Mouse (Mus musculus) frontal cortex, adult (tissue): ENCODE results near the gene Tulp2.

Experiments
- ATAC-seq: cut with Nextera tagmentation; 2 replicates; pipeline ENCODE4 v1.9.2; 2017; ENCODE audit warnings: mild to moderate bottlenecking, moderate library complexity, mixed read lengths; ENCODE audit not compliant: low TSS enrichment

The Tulp2 gene

DNA sequence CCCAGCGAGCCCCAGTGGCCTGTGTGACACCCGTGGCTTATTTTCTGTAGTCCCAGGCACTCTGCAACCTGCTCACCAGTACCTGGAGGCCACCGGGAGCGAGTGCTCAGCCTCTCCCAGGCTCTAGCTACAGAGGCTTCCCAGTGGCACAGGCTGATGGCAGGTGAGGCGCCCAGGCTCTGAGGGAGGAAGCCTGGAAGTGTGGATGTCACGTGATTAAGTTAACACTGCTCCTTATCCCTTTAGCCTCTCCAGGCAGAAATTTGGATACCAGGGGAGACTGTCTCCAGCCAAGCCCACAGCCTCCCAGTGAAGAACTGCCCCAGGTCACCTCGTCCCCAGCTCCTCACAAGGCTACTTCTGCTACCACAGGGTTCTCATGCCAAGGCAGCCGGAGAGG is 71.8 kb downstream of the Tulp2 start:
- no peak for ATAC-seq

DNA sequence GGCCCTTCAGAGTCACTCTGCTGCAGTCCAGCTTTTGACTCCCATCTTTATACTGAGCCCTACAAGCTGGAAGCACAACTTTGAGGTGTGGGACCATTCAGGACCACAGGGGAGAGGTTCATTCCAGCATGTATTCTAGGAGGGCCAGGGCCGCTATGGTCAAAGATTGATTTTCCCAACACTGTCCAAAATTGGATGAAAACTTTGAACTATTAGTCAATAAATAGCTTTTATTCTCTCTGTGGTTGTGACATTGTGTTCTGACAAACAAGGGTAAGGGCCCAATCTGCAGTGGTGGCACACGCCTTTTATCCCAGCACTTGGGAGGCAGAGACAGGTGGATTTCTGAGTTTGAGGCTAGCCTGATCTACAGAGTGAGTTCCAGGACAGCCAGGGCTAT is 72.3 kb downstream of the Tulp2 start:
- ATAC-seq: no peak

DNA sequence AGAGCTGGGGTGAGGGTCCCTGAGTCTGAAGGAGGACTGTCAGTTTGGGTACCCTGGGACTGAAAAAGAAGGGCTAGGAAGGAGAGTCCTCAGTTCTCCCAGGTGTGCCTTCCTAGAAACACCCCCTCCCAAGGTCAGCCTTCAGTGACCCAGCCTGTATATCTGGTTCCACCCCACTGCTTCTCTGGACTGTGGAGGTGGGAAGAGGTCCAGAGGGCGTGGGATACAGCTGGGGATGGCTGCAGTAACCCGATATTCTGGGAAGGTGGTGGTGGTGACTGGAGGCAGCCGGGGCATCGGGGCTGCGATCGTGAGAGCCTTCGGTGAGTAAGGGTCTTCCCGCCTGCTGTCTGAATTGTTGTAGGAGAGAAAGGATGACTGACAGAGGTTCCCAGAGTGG is 73.1 kb downstream of the Tulp2 start, which contains the start of gene Hsd17b14:
Gene Hsd17b14, plus strand, starts transcription at position 150 of the 400 bp plus-strand sequence.
- ATAC-seq: no peak

DNA sequence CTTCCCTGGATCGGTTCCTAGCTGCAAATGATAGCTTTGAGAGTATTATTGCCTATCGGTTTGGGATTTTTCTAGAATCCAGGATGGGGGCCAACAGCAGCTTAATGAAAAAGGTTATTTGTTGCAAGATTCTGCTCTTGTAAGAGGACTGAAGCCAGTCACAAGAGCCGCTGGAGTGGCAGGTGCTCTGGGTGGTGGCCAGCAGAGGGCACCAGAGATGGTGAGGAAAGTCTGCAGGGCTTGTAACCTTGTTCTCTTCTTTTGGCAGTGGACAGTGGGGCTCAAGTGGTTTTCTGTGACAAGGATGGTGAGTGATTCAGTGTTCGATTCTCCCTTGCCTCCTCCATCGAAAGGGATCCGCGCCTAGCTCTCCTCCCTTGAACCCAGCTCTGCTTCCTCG is 74.1 kb downstream of the Tulp2 start:
- peak; percentile 73; the same call in 1 of the 2 replicates for ATAC-seq

DNA sequence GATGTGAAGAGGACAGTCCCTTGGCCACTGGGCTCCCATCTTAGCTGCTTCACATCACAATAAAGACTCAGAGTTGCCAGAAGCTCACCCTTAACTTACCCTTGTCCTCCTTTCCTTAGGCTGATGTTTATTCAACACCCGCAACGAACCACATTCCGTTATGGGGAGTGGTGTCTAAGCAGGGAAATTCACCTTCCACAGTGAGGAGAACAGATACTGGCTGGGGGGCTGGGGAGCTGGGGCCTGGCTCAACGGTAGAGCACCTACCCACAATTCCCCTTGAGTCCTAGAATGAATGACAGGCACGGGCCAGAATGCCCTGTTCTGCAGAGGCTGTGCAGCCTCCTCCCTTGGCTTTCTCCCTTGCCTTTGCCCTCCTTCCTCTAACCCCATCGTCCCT is 77.2 kb downstream of the Tulp2 start:
- ATAC-seq: no peak

DNA sequence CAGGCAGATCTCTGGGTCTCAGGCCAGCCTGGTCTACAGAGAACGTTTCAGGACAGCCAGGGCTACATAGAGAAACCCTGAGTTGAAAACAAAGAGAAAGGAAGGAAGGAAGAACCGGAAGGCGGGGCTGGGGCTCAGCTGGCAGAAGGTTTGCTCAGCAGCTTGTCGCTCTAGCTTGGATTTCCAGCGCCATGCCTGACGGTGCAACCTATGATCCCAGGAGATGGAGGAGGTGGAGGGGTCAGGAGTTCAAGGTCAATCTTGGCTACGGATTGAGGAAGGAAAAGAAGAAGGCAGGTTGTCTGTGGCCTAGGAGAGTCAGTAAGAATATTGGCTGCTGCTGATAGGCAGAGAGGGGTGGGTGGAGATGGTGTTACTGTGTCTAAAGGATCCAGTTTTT is 78.6 kb downstream of the Tulp2 start:
- ATAC-seq: no peak

DNA sequence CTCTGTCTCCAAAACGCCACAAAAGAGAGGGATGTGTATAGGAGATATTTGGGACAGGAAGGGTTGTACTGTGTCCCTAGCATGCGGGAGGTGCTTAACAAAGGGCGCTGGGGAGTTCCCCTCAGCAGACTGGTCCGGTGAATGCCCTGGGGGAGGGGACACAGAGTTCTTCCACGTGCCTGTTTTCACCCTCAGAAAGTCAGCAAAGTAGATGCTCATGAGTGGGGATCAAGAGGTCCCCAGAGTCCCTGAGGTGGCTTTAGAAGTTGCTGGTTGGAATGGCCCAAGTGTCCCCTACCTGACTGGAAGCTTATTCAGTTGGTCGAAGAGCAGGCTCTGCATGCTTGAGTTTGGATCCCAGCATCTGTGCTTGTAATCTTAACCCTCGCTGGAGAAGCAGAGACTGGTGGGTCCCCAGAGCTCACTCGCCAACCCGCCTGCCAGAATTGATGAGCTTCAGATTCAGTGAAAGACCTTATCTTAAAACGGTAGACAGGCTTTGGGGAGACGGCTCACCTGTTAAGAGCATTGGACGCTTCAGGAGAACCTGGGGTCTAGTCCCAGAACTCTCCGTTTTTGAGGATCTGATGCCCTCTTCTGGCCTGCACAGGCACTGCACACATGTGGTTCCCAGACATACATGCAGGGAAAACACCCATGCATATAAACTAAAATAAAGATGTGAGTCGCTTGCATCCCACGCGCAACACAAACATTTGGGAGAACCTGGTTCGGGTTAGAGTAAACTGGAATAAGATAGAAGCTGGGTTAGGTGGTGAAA is 79.4 kb downstream of the Tulp2 start:
- peak; percentile 69; the same call in 1 of the 2 replicates for ATAC-seq

DNA sequence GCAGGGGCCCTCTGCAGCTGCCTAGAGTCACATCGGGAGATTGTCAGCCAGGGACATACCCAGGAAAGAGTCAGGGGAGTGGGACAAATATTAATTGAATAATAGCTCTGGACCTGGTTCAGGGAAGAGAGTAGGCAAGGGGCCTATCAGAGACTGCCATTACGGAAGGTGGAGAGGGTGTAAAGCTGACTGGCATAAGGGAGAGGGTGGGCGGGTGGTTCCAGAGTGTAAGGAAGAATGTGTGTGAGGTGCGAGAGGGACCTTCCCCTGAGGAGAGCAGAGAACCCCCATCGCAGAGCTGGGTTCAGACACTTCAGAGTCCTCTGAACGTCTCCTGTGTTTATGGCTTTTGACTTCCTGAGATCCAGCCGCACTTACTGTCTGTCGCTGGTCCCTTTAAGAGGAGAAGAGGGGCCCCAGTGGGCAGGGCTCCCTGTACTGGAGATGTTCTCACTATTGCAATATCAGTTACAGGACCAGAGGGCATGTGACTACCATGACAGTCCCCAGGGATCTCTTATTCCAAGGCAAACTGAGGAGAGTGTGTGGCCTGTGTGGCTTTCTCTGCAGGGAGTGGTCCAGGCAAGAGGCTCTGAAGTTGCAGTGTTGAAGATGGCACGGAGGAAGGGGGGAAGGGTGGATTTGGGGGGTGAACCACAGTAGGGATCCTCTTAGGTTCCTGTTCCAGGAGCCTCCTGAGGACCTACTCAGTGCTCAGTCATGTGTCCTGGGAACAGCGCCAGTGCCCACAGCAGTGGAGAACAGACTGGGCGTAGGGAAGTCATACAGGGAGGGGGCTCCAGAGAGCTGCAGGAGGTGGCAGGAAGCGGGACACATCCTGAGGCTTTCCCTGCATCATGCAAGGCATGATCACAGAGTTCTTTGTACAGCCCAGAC is 80.2 kb downstream of the Tulp2 start:
- ATAC-seq: no peak; the same call in 1 of the 2 replicates

DNA sequence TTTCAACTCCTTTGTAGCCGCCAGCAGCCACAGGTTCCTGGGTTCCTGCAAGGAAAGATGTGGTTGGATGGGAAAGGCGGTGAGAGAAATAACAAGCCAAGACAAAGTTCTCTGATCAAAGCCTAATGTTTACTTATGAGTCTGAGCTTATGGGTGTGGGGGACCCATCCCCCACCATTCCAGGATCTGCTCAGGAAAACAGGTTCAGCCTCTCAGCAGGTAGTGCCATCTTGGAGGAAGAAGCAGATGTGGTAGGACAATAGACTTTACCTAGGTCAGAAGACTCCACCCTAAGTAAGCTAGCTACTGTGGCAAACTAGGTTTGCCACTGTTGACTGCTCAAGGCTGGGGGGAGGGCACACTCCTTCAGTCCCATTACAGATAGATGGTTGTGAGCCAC is 83.1 kb downstream of the Tulp2 start:
- ATAC-seq: no peak

DNA sequence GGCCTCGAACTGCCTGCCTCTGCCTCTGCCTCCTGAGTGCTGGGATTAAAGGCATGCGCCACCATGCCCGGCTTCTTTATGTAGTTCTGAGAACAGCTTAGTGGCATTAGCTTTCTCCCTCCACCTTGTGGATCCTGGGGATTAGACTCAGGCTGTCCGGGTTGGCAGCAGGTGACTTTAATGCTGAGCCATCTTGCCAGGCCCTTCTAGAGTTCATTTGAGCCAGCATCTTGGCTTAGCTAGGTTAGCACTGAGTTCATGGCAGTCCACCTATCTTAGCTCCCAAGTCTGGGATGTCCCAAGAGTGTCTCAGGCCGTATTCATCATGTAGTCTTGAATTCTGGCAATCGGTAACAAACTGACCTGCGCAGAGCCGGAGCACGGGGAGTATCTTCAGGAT is 83.8 kb downstream of the Tulp2 start:
- no peak for ATAC-seq

DNA sequence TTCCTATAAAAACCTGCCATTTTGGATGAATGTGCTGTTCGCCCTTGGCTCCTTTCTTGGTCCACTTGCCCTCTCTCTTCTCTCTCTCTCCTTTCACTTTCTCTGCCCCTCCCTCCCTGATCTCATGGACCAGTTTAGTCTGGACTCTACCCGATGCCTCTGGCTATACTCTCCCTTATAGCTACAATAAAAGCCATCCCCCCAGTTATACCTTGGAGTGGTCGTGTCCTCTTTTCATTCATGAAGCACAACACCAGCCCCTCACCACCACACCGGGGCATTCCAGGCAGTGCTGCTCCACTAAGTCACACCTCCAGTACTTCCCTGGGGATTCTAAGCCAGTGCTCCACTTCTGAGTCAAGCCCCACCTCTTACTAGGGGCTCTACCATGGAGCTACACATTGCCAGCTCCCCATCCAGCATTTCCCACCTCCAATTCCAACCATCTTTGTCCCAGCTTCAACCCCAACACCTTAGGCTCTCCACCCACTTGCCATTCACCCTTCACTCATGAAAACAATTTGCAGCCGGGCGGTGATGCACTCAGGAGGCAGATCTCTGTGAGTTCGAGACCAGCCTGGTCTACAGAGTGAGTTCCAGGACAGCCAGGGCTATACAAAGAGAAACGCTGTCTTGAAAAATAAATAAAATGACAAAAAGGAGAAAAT is 85.6 kb downstream of the Tulp2 start:
- no peak for ATAC-seq

DNA sequence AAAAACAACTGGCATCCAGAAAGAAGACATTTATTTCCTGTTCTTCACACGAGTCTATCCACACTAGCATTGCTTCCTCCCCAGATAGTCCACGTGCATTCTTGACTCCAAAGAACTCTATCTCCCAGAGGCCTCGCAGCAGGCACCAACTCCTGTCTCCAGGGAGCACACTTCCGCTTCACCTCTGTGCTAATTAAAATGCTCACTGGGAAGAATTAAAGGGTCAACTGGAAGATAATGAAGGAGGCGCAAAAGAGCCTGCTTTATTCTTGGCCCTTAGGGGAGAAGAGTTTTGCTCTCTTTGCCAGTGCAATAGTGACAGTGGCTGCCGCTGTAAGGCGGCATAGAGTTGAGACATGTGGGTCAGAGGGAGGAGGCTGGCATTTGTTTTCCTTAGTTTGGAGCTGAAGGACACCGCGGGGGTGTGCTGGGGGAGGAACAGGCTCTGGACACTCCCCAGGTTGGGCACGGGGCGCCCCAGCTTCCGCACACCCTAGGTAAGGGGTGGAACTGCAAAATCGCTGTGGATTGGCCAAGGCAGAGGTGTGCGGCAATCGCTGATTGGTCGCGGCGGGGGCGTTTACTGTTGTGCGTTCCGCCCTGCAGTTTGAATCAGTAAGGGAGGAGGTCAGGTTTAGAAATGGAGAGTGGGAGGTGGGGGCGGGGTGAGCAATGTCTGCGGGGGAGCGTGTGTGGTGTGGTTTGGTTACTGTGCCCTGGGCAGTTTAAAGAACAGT is 86.3 kb downstream of the Tulp2 start:
- peak; percentile 88 for ATAC-seq

DNA sequence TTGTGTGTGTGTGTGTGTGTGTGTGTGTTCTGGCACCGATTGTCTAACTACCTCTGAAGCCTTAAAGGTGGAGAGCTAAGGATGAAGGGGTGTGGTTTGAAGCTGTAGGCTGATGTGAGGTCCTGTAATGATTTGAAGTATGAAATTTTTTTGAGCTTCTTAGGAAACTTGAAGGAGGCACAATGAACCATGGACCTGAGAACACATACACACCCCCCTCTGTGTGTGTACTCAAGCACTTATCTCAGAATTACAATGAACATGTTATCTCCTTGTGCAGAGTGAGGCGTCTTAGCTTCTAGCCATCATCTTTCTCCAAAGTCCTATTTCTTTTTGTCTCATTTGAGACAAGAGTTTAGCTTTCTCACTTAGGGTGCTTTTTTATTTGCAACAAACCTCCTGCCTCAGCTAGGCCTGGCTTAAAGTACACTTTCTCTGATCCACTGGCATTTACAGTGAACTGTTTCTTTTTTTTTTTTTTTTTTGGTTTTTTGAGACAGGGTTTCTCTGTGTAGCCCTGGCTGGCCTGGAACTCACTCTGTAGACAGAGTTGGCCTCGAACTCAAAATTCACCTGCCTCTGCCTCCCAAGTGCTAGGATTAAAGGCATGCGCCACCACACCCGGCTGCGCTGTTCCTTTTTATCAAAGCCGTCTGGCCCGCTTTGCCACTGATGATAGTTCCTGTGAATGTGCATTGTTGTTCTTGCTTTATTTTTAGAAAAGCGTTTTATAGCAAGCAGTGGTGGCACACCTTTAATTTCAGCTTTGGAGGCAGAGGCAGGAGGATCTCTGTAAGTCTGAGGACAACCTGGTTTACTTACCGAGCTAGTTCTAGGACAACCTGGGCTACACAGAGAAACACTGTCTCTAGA is 87.2 kb downstream of the Tulp2 start:
- no peak for ATAC-seq

DNA sequence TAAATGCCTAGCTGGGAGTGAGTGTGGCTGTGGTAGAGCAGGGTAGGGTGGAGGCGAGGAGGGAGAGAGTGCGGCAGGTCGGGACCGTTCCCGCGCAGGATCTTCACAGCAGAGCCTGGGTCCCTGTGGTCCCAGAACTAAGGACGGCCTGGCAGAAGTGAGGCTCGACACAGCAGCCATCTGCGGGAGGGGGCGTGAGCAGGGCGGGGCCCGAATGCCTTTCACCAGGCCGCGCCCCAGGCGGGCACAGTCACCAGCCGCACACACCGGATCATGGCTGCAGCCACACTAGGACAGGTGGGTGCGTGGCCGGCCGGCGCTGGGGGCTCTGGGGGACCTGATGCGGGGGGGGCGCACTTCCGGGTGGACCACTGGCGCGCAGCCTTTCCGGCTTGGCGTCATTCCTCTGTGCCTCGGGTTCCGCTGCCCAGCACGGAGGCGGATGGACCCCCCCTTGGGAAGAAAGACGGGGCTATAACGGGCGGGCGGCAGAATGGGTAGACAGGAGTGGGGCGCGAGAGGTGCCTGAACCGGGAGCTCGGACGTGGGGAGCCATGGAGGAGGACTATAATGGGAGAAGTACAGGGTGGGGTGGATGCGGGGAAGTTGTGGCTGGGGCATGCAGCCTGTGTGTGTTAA is 88.5 kb downstream of the Tulp2 start, which contains the start of gene Bcat2:
Gene Bcat2, plus strand, starts transcription at position 51 of the 639 bp plus-strand sequence.
- peak; percentile 45; the same call in 1 of the 2 replicates for ATAC-seq

DNA sequence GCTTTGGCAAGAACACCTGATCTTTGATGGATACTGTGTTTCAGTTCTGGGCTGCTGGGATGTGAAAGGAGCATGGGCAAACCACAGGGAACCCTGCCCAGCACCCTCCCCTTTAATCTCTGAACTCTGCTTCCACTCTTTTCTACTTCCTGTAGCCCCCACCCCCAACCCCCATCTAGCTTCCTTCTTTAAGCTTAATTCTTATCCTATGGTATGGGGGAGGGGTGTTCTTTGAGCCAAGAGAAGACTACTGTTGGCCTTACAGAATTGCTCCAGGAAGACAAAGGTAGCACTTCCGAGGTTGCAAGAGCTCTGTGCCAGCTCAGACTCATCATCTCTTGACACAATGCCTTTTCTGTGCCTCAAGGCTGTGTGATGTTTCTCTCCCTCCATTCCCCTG is 90.3 kb downstream of the Tulp2 start:
- ATAC-seq: no peak
